Mouse (Mus musculus): ENCODE data around the gene Dda1. TPM values are rescaled to one million over a fixed set of nuclear protein-coding genes. Genes with fewer than 3 reads are reported as not detected.
"Not testable (repeated sequence)": the region's sequence is repeated elsewhere in the genome, so short reads cannot be mapped to it uniquely, and the experiment has no call there.

Gene Dda1
- total and polyA plus RNA-seq, 2 experiments from 2014 or later, result 195 to 241 TPM

DNA sequence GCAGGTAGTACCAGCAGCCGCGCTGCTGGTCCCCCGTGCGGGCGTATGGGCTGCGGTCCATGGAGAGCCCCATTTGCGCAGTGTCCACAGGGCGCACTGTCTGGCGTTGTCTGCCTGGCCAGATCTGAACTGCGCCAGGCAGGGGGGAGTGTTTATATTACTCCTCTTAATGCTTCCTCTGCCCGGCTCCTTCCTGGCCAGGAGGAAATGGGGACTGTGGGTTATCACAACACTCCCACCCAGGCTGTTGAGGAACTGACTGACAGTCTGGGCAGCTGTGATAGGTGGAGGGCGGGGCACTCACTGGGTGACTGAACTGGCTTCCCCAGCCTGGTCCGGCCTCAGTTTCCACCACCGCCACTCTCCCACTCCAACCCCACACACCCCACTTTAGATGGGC, 42.6 kb downstream of the Dda1 start, which contains the start of gene Plvap:
Gene Plvap (minus strand): TSS at position 109 of the 400 bp plus-strand sequence.
- Histone ChIP-seq H3K36me3 (ENCODE audit: insufficient read depth, low read length) (no peaks in the 10 kb centered on the region), H3K27me3 (ENCODE audit: insufficient read depth, low read length) (peaks cover 20% of the 10 kb centered on the region), H3K4me1 (ENCODE audit: insufficient read depth, low read length) (0 out of 2 replicates have a peak, but pooled peaks cover 5% of the 10 kb centered on the region), H3K9ac (replicated peaks; ENCODE audit: low read length) (no peak within 1 kb of the TSS), H3K9me3 (ENCODE audit: low read length) (no peaks in the 10 kb centered on the region), H3K4me3 (ENCODE audit: low read length) (no peak within 1 kb of the TSS), H3K4me2 (ENCODE audit: low read depth, low read length) (no peak within 1 kb of the TSS), H3K27ac (no peak within 1 kb of the TSS)
- 69% methylated on average over 14 of the region's 14 CpGs for WGBS
- ATAC-seq, result no peak
- DNase-seq (ENCODE audit: low spot score), result no peak
- no peak for TF ChIP-seq CTCF (IDR thresholded peaks at IDR 0.05; ENCODE audit: low read depth)

DNA sequence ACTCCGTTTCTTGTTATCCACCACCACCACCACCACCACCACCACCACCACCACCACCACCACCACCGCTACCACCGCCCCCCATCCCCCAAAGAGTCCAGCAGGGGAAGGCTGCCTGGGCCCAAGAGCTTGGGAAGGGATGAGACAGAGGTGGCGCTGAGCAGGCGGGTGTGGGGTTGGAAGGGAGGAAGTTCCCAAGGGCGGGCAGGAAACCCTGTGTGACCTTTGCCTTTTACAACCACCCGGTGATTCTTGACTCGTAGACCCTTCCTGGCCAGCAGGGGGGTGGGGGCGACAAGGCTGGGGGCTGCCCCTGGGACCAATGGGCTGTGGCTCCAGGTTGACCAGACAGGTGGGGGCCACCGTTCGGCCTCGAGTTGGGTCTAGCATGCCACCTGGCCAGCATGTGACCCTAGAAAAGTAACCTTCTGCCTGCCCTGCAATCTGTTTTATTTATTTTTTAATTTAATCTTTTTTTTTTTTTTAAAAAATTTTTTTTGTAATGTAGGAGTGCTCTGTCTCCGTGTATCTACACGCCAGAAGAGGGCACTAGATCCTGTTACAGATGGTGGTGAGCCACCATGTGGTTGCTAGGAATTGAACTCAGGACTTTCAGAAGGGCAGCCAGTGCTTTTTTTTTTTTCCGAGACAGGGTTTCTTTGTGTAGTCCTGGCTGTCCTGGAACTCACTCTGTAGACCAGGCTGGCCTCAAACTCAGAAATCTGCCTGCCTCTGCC, 44.2 kb downstream of the Dda1 start:
- Histone ChIP-seq H3K4me3 (ENCODE audit: low read length) (no peak overlapping the region), H3K9ac (replicated peaks; ENCODE audit: low read length) (no peak overlapping the region), H3K9me3 (ENCODE audit: low read length) (no peaks in the 10 kb centered on the region), H3K27ac (no peak overlapping the region), H3K36me3 (ENCODE audit: insufficient read depth, low read length) (no peaks in the 10 kb centered on the region), H3K27me3 (ENCODE audit: insufficient read depth, low read length) (peaks cover 10% of the 10 kb centered on the region), H3K4me2 (ENCODE audit: low read depth, low read length) (no peak overlapping the region), H3K4me1 (ENCODE audit: insufficient read depth, low read length) (0 out of 2 replicates have a peak, but pooled peaks cover under 1% of the 10 kb centered on the region)
- no peak for DNase-seq (ENCODE audit: low spot score)
- no peak for TF ChIP-seq CTCF (IDR thresholded peaks at IDR 0.05; ENCODE audit: low read depth)
- no peak for ATAC-seq
- WGBS, result 78% methylated on average over 14 of the region's 15 CpGs

DNA sequence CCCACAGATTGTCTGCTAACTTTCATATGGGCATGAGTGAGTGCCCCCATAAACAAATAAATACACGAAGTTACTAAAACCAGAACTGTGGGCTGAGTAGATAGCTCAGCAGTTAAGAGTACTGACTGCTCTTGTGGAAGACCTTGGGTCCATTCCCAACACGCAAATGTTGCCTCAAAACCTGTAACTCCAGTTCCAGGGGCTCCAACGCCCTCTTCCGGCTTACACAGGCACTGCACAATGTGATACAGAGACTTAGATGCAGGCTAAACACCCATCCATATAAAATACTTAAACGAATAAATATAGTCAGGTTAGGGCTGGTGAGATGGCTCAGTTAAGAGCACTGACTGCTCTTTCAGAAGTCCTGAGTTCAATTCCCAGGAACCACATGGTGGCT, 46.0 kb downstream of the Dda1 start:
- Histone ChIP-seq H3K27ac (no peak overlapping the region), H3K9me3 (ENCODE audit: low read length) (no peaks in the 10 kb centered on the region), H3K9ac (replicated peaks; ENCODE audit: low read length) (no peak overlapping the region), H3K27me3 (ENCODE audit: insufficient read depth, low read length) (peaks cover 2% of the 10 kb centered on the region; the same call in 1 of the 2 replicates), H3K36me3 (ENCODE audit: insufficient read depth, low read length) (no peaks in the 10 kb centered on the region), H3K4me3 (ENCODE audit: low read length) (no peak overlapping the region), H3K4me2 (ENCODE audit: low read depth, low read length) (no peak overlapping the region), H3K4me1 (ENCODE audit: insufficient read depth, low read length) (no peaks in the 10 kb centered on the region)
- 73% methylated on average over 5 of the region's 5 CpGs for WGBS
- no peak for DNase-seq (ENCODE audit: low spot score)
- no peak for ATAC-seq
- no peak for TF ChIP-seq CTCF (IDR thresholded peaks at IDR 0.05; ENCODE audit: low read depth)

DNA sequence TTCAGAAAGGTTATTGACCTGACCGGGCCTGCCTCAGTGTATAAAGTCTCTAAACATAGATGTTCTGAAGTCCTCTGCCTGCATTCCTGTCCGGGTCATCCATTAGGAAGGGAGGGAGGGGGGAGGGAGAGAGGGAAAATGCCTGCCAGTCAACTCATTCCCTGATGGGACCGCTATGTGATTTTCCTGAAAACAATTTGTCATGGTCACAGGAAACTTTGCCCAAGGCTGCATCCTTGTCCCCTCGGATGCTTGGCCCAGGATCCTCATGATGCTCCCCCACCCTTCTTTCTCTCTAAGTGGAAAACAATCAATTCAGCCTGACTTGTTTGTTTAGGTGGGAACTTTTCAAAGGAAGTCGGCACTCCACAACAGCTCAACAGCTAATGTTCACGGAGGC, 47.8 kb downstream of the Dda1 start:
- DNase-seq (ENCODE audit: low spot score) (no peak), ATAC-seq (no peak)
- H3K4me2 ChIP-seq (ENCODE audit: low read depth, low read length), result no peak overlapping the region
- no peak overlapping the region for H3K27ac ChIP-seq
- H3K9me3 ChIP-seq (ENCODE audit: low read length), result no peaks in the 10 kb centered on the region
- no peak overlapping the region for H3K9ac ChIP-seq (replicated peaks; ENCODE audit: low read length)
- 9% methylated on average over 6 of the region's 6 CpGs for WGBS
- no peak for TF ChIP-seq CTCF (IDR thresholded peaks at IDR 0.05; ENCODE audit: low read depth)
- H3K4me1 ChIP-seq (ENCODE audit: insufficient read depth, low read length), result no peaks in the 10 kb centered on the region
- H3K27me3 ChIP-seq (ENCODE audit: insufficient read depth, low read length), result no peaks in the 10 kb centered on the region
- H3K36me3 ChIP-seq (ENCODE audit: insufficient read depth, low read length), result no peaks in the 10 kb centered on the region
- no peak overlapping the region for H3K4me3 ChIP-seq (ENCODE audit: low read length)

DNA sequence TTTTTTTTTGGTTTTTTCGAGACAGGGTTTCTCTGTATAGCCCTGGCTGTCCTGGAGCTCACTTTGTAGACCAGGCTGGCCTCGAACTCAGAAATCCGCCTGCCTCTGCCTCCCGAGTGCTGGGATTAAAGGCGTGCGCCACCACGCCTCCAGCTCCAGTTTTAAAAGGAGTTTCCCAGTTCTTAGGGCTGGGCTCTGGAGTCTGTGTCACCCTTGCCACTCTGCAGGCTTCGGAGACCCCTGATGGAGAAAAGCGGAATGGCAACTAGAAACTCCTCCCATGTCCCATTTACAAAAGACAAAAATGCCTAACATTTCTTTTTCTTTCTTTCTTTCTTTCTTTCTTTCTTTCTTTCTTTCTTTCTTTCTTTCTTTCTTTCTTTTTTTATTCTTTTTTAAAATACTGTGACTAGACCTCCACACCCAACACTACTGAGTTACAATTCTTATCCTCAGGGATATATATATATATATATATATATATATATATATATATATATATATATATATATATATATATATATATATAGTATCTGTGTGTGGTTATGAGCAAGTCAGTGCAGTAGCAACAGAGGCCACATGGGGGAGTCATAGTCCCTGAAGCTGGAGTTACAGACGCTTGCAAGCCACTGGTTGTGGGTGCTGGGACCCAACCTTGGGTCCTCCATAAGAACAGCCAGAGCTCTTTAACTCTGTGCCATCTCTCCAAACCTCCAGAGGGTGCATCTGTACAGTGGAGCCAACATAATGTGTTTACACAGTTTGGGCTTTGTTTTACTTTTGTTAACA, 50.2 kb downstream of the Dda1 start:
- not testable (repeated sequence) for ATAC-seq; H3K4me3 ChIP-seq (ENCODE audit: low read length); H3K9me3 ChIP-seq (ENCODE audit: low read length); H3K36me3 ChIP-seq (ENCODE audit: insufficient read depth, low read length); H3K27me3 ChIP-seq (ENCODE audit: insufficient read depth, low read length); H3K4me1 ChIP-seq (ENCODE audit: insufficient read depth, low read length); H3K27ac ChIP-seq; H3K9ac ChIP-seq (replicated peaks; ENCODE audit: low read length); H3K4me2 ChIP-seq (ENCODE audit: low read depth, low read length)
- peak; percentile 82 for DNase-seq (ENCODE audit: low spot score)
- 44% methylated on average over 9 of the region's 10 CpGs for WGBS
- TF ChIP-seq CTCF (IDR thresholded peaks at IDR 0.05; ENCODE audit: low read depth), result peak; percentile 70

DNA sequence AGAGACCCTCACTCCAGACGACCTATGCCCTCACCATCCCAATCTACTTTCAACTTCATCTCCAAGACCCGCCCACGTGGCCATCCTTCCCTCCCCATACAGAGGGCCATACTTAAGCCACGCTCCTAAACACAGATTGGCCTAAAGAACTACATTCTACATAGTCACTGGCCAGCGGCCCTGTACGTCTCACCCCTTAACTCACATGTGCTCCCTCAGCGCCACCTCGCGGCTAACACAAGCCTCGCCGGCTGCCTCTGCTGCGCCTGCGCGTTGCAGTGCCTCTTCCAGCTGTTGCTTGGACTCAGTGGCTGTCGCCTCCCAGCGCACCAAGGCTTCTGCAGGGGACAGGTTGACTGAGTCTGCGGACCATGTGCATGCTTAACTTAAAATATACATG, 52.6 kb downstream of the Dda1 start:
- peak; percentile 94 for DNase-seq (ENCODE audit: low spot score)
- Histone ChIP-seq H3K36me3 (ENCODE audit: insufficient read depth, low read length) (no peaks in the 10 kb centered on the region), H3K9ac (replicated peaks; ENCODE audit: low read length) (no peak overlapping the region), H3K4me2 (ENCODE audit: low read depth, low read length) (no peak overlapping the region), H3K27ac (no peak overlapping the region), H3K4me3 (ENCODE audit: low read length) (no peak overlapping the region), H3K4me1 (ENCODE audit: insufficient read depth, low read length) (no peaks in the 10 kb centered on the region), H3K9me3 (ENCODE audit: low read length) (no peaks in the 10 kb centered on the region), H3K27me3 (ENCODE audit: insufficient read depth, low read length) (peaks cover 17% of the 10 kb centered on the region)
- 5% methylated on average over 17 of the region's 17 CpGs for WGBS
- peak; percentile 97 for TF ChIP-seq CTCF (IDR thresholded peaks at IDR 0.05; ENCODE audit: low read depth)
- ATAC-seq, result peak; percentile 95

Data from hindbrain, postnatal 0 days (tissue).